Mouse (Mus musculus) ZHBTc4 (cell line): Measurements from ENCODE around the gene Prph2.
A peak's percentile ranks its signal among the peaks of the same experiment; 100 is the strongest.

Source experiments
- DNase-seq: peaks from one replicate; pipeline ENCODE4 v3.0.0-alpha.2; 2011; ENCODE audit warnings: low read depth, low spot score

Gene Prph2

GRCm38 (mm10) chr17:46890843-46891594, 19.2 kb upstream of the Prph2 start:
- no peak for DNase-seq

GRCm38 (mm10) chr17:46895426-46895825, 14.8 kb upstream of the Prph2 start:
- DNase-seq: no peak

GRCm38 (mm10) chr17:46897221-46897950, 12.9 kb upstream of the Prph2 start:
- no peak for DNase-seq

GRCm38 (mm10) chr17:46900941-46901340, 9.3 kb upstream of the Prph2 start:
- DNase-seq: no peak

- DNase-seq: peak; percentile 93
Measured at GRCm38 (mm10) chr17:46903876-46904490, 6.3 kb upstream of the Prph2 start.

- no peak for DNase-seq
Measured at GRCm38 (mm10) chr17:46912331-46912730, 2.1 kb downstream of the Prph2 start.

DNA sequence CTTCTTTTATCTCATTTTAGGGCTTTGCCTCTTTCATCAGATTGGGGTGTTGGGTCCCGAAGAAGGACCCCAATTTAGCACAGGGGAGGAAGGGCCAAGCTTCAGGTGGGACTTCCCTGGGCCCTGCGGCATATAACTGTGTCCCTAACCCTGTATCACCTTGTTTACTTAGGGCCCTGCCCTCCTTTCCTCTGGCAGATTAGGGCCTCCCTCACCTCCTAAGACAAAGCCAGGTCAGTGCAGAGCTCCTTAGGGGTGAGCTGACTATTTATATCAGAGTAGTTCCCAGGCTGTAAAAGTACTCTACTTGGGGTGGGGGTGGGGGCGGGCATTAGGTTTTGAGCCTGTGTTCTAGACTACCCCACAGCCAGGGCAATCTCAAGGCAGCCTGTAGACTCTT, 4.9 kb downstream of the Prph2 start:
- no peak for DNase-seq

- DNase-seq: no peak
Measured at GRCm38 (mm10) chr17:46918951-46919350, 8.7 kb downstream of the Prph2 start.

- DNase-seq: peak; percentile 64
Measured at GRCm38 (mm10) chr17:46920855-46921254, 10.6 kb downstream of the Prph2 start.

DNA sequence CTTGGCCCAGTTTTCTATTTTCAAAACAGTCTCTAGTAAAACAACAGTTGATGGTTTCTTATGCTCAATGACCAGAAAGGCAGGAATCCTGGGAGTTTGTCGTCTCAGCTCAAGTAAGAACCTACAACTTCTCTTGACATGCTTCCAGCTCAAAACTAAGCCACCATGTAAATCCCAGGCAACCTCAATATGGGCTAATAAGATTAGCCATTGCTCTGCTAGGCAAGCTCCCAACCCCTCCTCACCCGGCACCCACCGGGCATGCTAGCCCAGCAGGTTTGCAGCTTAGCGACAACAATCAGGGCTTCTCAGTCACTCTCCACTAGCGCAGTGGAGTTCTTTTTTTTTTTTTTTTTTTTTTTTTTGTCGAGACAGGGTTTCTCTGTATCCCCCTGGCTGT, 15.9 kb downstream of the Prph2 start:
- DNase-seq: no peak

DNA sequence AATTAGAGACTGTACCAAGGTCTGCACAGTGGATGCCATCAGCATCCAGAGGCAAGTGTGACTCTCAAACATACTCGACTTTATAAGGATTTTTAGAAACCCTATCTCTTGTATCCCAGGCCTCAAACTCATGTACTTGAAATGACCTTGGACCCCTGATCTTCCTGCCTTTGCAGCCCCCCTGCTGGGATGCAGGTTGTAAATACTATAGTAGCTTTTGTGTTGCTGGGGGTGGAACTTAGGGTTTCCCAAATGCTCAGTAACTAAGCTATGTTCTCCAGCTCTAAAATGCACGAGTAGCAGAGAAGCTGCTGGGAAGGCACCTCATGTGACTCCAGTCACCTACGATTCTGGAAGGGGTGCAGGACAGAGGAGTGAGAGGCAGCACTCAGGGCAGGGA, 16.7 kb downstream of the Prph2 start:
- peak; percentile 90 for DNase-seq

- no peak for DNase-seq
Measured at GRCm38 (mm10) chr17:46927781-46928180, 17.5 kb downstream of the Prph2 start.

DNA sequence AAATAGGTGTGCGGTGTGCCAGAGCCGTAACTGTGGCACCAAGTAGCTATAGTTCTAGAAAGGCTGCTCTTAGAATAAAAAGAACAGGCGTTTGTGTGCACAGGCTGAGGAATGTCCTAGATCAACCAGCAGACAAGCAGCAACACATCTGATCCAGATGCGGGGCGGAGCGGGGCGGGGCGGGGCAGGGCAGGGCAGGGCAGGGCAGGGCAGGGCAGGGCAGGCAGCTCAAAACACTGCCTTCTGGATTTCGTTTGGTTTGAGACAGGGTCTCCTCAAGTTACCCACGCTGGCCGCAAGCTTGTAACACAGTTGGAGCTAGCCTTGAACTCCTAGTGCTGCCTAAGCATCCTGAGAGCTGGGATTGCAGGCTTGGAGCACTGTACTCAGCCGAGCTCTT, 19.0 kb downstream of the Prph2 start:
- DNase-seq: peak; percentile 77

DNA sequence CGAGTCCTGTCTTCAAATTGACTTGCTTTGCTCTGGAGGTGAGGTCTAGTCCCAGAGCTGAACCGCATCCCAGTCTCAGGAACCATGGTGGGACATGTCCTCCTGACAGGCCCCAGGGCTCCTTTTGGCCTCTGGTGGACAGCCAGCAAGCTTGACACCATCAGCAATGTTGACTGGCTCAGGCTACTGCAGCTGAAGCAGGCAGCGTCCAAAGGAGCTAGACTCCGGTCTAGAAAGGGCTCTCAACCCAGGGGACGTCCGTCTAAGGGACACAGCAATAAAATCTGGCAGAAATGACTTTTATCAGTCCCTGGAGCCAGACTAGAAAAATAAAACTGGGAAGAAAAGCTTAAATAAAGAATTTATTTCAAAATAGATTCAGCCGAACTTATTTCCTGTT, 19.6 kb downstream of the Prph2 start:
- DNase-seq: no peak

GRCm38 (mm10) chr17:46932961-46933360, 22.7 kb downstream of the Prph2 start:
- DNase-seq: no peak

- DNase-seq: peak; percentile 81
Measured at GRCm38 (mm10) chr17:46933557-46934348, 23.5 kb downstream of the Prph2 start.

DNA sequence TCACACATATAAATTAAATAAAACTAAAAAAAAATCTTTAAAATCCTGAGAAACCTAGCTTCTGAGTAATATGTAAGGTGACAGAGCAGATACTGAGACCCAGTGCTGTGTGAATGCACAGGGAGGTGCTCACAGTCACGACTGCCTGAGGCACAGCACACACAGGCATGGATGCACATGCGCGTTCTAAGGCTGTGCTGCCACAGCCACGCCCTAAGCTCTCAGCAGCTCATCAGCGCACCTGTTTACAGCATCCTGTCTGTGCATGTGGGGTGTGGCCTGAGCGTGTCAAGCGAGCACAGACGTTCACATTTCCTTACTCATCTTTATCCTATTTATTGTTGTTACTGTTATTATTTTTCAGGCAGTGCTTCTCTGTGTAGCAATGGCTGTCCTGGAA, 30.2 kb downstream of the Prph2 start:
- peak; percentile 67 for DNase-seq

GRCm38 (mm10) chr17:46942421-46942820, 32.2 kb downstream of the Prph2 start:
- DNase-seq: peak; percentile 57

DNA sequence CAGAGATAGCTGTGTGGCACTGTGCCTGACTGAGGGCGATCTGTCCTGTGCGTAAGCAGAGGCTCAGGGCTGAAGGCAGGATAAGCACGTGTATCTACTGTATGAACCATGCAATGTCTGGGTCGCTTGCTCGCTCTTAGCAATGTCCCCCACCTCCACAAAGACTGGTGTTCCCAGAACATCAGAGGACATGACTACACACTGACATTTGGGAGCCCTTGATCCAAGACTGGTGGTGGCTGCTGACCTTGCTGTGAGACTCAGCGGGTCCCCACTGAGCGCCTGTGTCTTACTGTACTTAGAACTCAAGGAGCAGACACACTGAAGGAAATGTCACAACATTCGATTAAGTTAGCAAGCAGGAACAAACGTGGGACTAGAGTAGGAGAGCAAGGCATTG, 36.0 kb downstream of the Prph2 start:
- no peak for DNase-seq

GRCm38 (mm10) chr17:46958045-46958444, 47.8 kb downstream of the Prph2 start:
- DNase-seq: no peak

DNA sequence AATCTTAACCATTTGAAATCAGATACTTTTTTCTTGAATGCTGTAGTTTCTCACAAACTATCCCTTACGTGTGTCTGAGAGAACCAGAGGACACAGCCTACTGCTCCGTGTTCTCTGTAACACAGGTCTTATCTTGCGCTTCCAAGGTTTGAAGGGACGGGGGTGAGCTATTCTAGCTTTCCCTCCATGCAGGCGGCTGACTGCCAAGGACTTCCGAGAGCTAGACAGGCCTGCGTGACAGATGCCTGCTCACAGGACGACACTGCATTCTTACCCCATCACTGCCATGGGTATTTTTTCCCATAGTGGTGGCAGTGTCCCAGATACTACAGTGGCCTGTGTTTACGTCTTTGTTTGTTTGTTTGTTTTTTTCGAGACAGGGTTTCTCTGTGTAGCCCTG, 50.0 kb downstream of the Prph2 start:
- no peak for DNase-seq

DNA sequence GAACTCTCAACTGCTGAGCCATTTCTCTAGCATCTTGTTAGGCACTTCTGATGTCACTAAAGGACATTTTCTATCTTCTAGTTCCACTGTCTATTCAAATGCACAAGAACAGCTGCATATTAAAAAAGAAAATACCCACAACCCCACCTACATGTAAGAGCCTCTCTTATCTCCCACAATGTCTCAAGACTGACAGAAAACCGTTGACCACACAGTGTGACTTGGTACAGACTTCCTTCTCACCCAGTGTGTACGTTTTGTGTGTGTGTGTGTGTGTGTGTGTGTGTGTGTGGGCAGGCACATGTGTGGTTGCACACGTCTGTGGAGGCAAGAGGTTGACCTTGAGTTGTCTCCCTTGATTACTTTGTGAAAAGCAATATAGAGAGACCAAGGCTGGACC, 51.9 kb downstream of the Prph2 start:
- no peak for DNase-seq
